Mouse (Mus musculus) midbrain, postnatal 0 days (tissue): ENCODE results near the gene Gm20855. TPM values are rescaled to one million over a fixed set of nuclear protein-coding genes. Genes with fewer than 3 reads are reported as not detected.
"Not testable (repeated sequence)": the region's sequence is repeated elsewhere in the genome, so short reads cannot be mapped to it uniquely, and the experiment has no call there.

Experiments
- ATAC-seq: fragments of 200-750 bp; cut with Nextera tagmentation; 2 replicates; pipeline ENCODE4 v1.8.0; 2017; ENCODE audit warnings: moderate number of reproducible peaks, mild to moderate bottlenecking, moderate TSS enrichment, moderate library complexity; ENCODE audit not compliant: low FRiP score
- DNase-seq: peaks from one replicate; pipeline ENCODE4 v3.0.0-alpha.2; 2015; ENCODE audit warnings: low spot score
- H3K27ac ChIP-seq: fragments of 300-500 bp; sonication (generic); 2 replicates; pipeline ENCODE4 v1.5.1; 2014; ENCODE audit warnings: low read depth, mild to moderate bottlenecking, low read length, mixed read lengths
- H3K27me3 ChIP-seq: fragments of 300-500 bp; sonication (generic); 2 replicates; pipeline ENCODE4 v1.6.1; 2014; ENCODE audit warnings: low read length, control low read depth, mixed read lengths; ENCODE audit not compliant: insufficient read depth
- H3K36me3 ChIP-seq: fragments of 300-500 bp; sonication (generic); 2 replicates; pipeline ENCODE4 v1.6.1; 2014; ENCODE audit warnings: low read length, control low read depth, mixed read lengths; ENCODE audit not compliant: insufficient read depth
- H3K4me1 ChIP-seq: fragments of 300-500 bp; sonication (generic); 2 replicates; pipeline ENCODE4 v1.6.1; 2014; ENCODE audit warnings: mild to moderate bottlenecking, control low read depth, antibody characterized with exemption, low read length, mixed read lengths; ENCODE audit not compliant: insufficient read depth
- H3K4me2 ChIP-seq: fragments of 300-500 bp; sonication (generic); 2 replicates; pipeline ENCODE4 v1.6.1; 2014; ENCODE audit warnings: low read depth, mild to moderate bottlenecking, low read length, mixed read lengths; ENCODE audit not compliant: poor library complexity, severe bottlenecking
- H3K4me3 ChIP-seq: fragments of 300-500 bp; sonication (generic); 2 replicates; pipeline ENCODE4 v1.5.1; 2014; ENCODE audit warnings: low read depth, mild to moderate bottlenecking, low read length, moderate library complexity
- H3K9ac ChIP-seq: fragments of 300-500 bp; sonication (generic); replicated peaks from 2 replicates; pipeline ENCODE4 v1.6.1; 2014; ENCODE audit warnings: mild to moderate bottlenecking, low read length, moderate library complexity, mixed read lengths; ENCODE audit not compliant: poor library complexity, severe bottlenecking
- H3K9me3 ChIP-seq: fragments of 300-500 bp; sonication (generic); 2 replicates; pipeline ENCODE4 v1.6.1; 2016; ENCODE audit warnings: low read length, control low read depth
- WGBS: fragments of 180-500 bp; shearing (Covaris S2); extraction: QIAGEN DNeasy Blood & Tissue Kit; methylation state at CpG from one replicate; pipeline ENCODE4 v1.1.7; 2014; 5-methylcytosine and 5-hydroxymethylcytosine counted together
- polyA plus RNA-seq: library from polyadenylated mRNA; unstranded; fragments of >200 nt; fragmentation: Nextera tagmentation; extraction: Ambion mirVana; gene quantifications from 2 replicates; pipeline ENCODE4 v1.2.1, GENCODE M21; 2015
- total RNA-seq: library from RNA; depleted of rRNA; stranded (reverse); fragments of >200 nt; gene quantifications from 2 replicates; pipeline ENCODE4 v1.2.3, GENCODE M21; 2014; rRNA removed

The Gm20855 gene
- total RNA-seq: not detected in 2 replicates
- polyA plus RNA-seq: not detected in 2 replicates

- H3K27me3 ChIP-seq, H3K36me3 ChIP-seq, H3K27ac ChIP-seq, H3K4me1 ChIP-seq, DNase-seq, H3K4me3 ChIP-seq, H3K4me2 ChIP-seq, H3K9ac ChIP-seq, H3K9me3 ChIP-seq, ATAC-seq: not testable (repeated sequence)
- WGBS: no CpG with 5 or more reads among the region's 6 CpGs
Observed at GRCm38 (mm10) chrY:35131733-35132132, at the start of gene Gm20855. Gene Gm20855, minus strand, starts transcription at chrY:35131833.
